In genomic region chr13:93191831-93192645, GRCm38 (mm10) we compare ENCODE assay signal across 8 mouse cellular contexts. TPM values are rescaled to one million over a fixed set of nuclear protein-coding genes. Genes with fewer than 3 reads are reported as not detected.
DNase-seq lines count a peak whose midpoint lies in the region; ATAC-seq and TF ChIP-seq lines count a peak whose summit lies in the region.

Gene Tent2, minus strand, starts transcription at chr13:93192385.

- H3K9ac ChIP-seq in kidney, embryonic 14.5 days (ENCODE audit: low read depth, low read length) = peak within 1 kb of the TSS; percentile 98
- H3K9ac ChIP-seq in limb, embryonic 15.5 days = peak within 1 kb of the TSS; percentile 92

- no peak for TF ChIP-seq POLR2A in bone marrow macrophage, adult 2 months (IDR thresholded peaks at IDR 0.05; ENCODE audit: borderline replicate concordance, low read depth, low read length)
- peak; percentile 89 for TF ChIP-seq POLR2A in embryonic fibroblast, embryonic 13.5 days (IDR thresholded peaks at IDR 0.05; ENCODE audit: low read depth, low read length)

- no peaks in the 10 kb centered on the region for H3K36me3 ChIP-seq in kidney, embryonic 14.5 days (ENCODE audit: control insufficient read depth, insufficient read depth, low read length)
- no peaks in the 10 kb centered on the region for H3K36me3 ChIP-seq in limb, embryonic 15.5 days

- H3K4me3 ChIP-seq in bone marrow macrophage, adult 2 months (ENCODE audit: insufficient read depth, low read length) = peak within 1 kb of the TSS; percentile 79
- H3K4me3 ChIP-seq in embryonic fibroblast, embryonic 13.5 days (ENCODE audit: insufficient read depth, low read length) = peak within 1 kb of the TSS; percentile 92
- peak within 1 kb of the TSS; percentile 95 for H3K4me3 ChIP-seq in kidney, embryonic 14.5 days (ENCODE audit: low read length)
- peak within 1 kb of the TSS; percentile 96 for H3K4me3 ChIP-seq in limb, embryonic 15.5 days

- H3K4me1 ChIP-seq in bone marrow macrophage, adult 2 months (ENCODE audit: control insufficient read depth, insufficient read depth, low read length) = peaks cover 18% of the 10 kb centered on the region
- H3K4me1 ChIP-seq in embryonic fibroblast, embryonic 13.5 days (ENCODE audit: control insufficient read depth, insufficient read depth, low read length) = no peaks in the 10 kb centered on the region
- peaks cover 5% of the 10 kb centered on the region; the same call in 1 of the 2 replicates for H3K4me1 ChIP-seq in kidney, embryonic 14.5 days (ENCODE audit: control insufficient read depth, insufficient read depth, low read length)
- peaks cover 9% of the 10 kb centered on the region for H3K4me1 ChIP-seq in limb, embryonic 15.5 days

- H3K4me2 ChIP-seq in kidney, embryonic 14.5 days (replicated peaks; ENCODE audit: low read depth, low read length) = peak within 1 kb of the TSS; percentile 57
- peak within 1 kb of the TSS; percentile 56 for H3K4me2 ChIP-seq in limb, embryonic 15.5 days

- H3K9me3 ChIP-seq in kidney, embryonic 14.5 days (ENCODE audit: control insufficient read depth, low read length) = no peaks in the 10 kb centered on the region
- no peaks in the 10 kb centered on the region for H3K9me3 ChIP-seq in limb, embryonic 15.5 days

- DNase-seq in A20 (ENCODE audit: low read depth, low spot score) = peak; percentile 97
- DNase-seq in heart, adult 9 months (ENCODE audit: low spot score in 2 of 2) = peak; percentile 94 to 95
- peak; percentile 85 to 86 for DNase-seq in monocyte, adult 2 months (ENCODE audit: low read depth in 1 of 2, low spot score in 2 of 2)
- peak; percentile 96 for DNase-seq in spleen, postnatal 36 days (ENCODE audit: low spot score in 2 of 2)

- peak; percentile 100 for ATAC-seq in kidney, embryonic 14.5 days (ENCODE audit: low FRiP score, low TSS enrichment)
- ATAC-seq in limb, embryonic 15.5 days (ENCODE audit: insufficient number of reproducible peaks, low FRiP score, low TSS enrichment, low read depth) = peak; percentile 98

- H3K27ac ChIP-seq in bone marrow macrophage, adult 2 months (ENCODE audit: insufficient read depth, low read depth, low read length) = peak within 1 kb of the TSS; percentile 96
- H3K27ac ChIP-seq in embryonic fibroblast, embryonic 13.5 days (ENCODE audit: insufficient read depth, low read length) = peak within 1 kb of the TSS; percentile 79
- H3K27ac ChIP-seq in kidney, embryonic 14.5 days (ENCODE audit: low read depth, low read length) = peak within 1 kb of the TSS; percentile 97
- H3K27ac ChIP-seq in limb, embryonic 15.5 days = peak within 1 kb of the TSS; percentile 97

- no peak for TF ChIP-seq CTCF in bone marrow macrophage, adult 2 months (IDR thresholded peaks at IDR 0.05; ENCODE audit: low read depth, low read length)
- TF ChIP-seq CTCF in embryonic fibroblast, embryonic 13.5 days (IDR thresholded peaks at IDR 0.05; ENCODE audit: borderline replicate concordance, insufficient read depth, low read length) = no peak

- WGBS in kidney, embryonic 14.5 days = under 1% methylated on average over 64 of the region's 72 CpGs
- under 1% methylated on average over 69 of the region's 72 CpGs for WGBS in limb, embryonic 15.5 days

- no peaks in the 10 kb centered on the region for H3K27me3 ChIP-seq in kidney, embryonic 14.5 days (ENCODE audit: control insufficient read depth, insufficient read depth, low read length)
- no peaks in the 10 kb centered on the region for H3K27me3 ChIP-seq in limb, embryonic 15.5 days

RNA-seq across cellular contexts. Expression of gene Tent2, which starts in this region (rescaled TPM):
- 117 and 162 TPM in 2 replicates for polyA plus RNA-seq in bone marrow macrophage, adult 2 months (2012; ENCODE audit: insufficient read depth, insufficient read length, missing spikeins)
- 81.9 and 110 TPM in 2 replicates for polyA plus RNA-seq in embryonic fibroblast, embryonic 13.5 days (2011; ENCODE audit: insufficient read length, low read depth, missing spikeins)
- polyA plus RNA-seq in kidney, embryonic 14.5 days (2014; fragmentation: Nextera tagmentation; extraction: Ambion mirVana) = 62.7 and 86.3 TPM in 2 replicates
- polyA plus RNA-seq in limb, embryonic 15.5 days (2015; fragmentation: Nextera tagmentation; extraction: Ambion mirVana) = 64.1 and 67.1 TPM in 2 replicates

Comparison
In these comparisons a context has a peak if more than half of its experiments do, and no peak if none do; other contexts are left out.
1. Peak in every context shown above with its lines: DNase-seq, ATAC-seq, H3K4me3 ChIP-seq and H3K27ac ChIP-seq.